Mouse (Mus musculus): ENCODE data around the gene Cbx8. TPM values are rescaled to one million over a fixed set of nuclear protein-coding genes. Genes with fewer than 3 reads are reported as not detected.

The Cbx8 gene
- polyA plus RNA-seq, 1 experiment = 4.7 TPM

- Histone ChIP-seq H3K36me3 (ENCODE audit: control insufficient read depth, insufficient read depth, low read length) (peaks cover 7% of the 10 kb centered on the region; the same call in 1 of the 2 replicates), H3K4me3 (ENCODE audit: low read depth, low read length) (peak overlapping the region; percentile 79), H3K27ac (ENCODE audit: insufficient read depth, low read depth, low read length) (no peak overlapping the region), H3K27me3 (ENCODE audit: control insufficient read depth, insufficient read depth, low read length) (peaks cover 59% of the 10 kb centered on the region), H3K4me1 (ENCODE audit: control insufficient read depth, insufficient read depth, insufficient read length, low read length) (peaks cover 43% of the 10 kb centered on the region)
- TF ChIP-seq POLR2A (IDR thresholded peaks at IDR 0.05; ENCODE audit: low read depth, low read length) = no peak
- no peak for TF ChIP-seq CTCF (IDR thresholded peaks at IDR 0.05; ENCODE audit: extremely low read depth, insufficient read length, insufficient replicate concordance, low read depth, low read length)
- WGBS = 1% methylated on average over 31 of the region's 31 CpGs
Observed at GRCm38 (mm10) chr11:119041325-119041716, 552 bp upstream of the Cbx8 start.

- TF ChIP-seq POLR2A (IDR thresholded peaks at IDR 0.05; ENCODE audit: low read depth, low read length) (no peak), CTCF (IDR thresholded peaks at IDR 0.05; ENCODE audit: extremely low read depth, insufficient read length, insufficient replicate concordance, low read depth, low read length) (no peak)
- Histone ChIP-seq H3K27me3 (ENCODE audit: control insufficient read depth, insufficient read depth, low read length) (peaks cover 61% of the 10 kb centered on the region), H3K27ac (ENCODE audit: insufficient read depth, low read depth, low read length) (no peak overlapping the region), H3K36me3 (ENCODE audit: control insufficient read depth, insufficient read depth, low read length) (peaks cover 7% of the 10 kb centered on the region; the same call in 1 of the 2 replicates), H3K4me1 (ENCODE audit: control insufficient read depth, insufficient read depth, insufficient read length, low read length) (peaks cover 34% of the 10 kb centered on the region), H3K4me3 (ENCODE audit: low read depth, low read length) (peak overlapping the region; percentile 79)
- 25% methylated on average over 21 of the region's 21 CpGs for WGBS
Observed at GRCm38 (mm10) chr11:119039732-119040512, 847 bp downstream of the Cbx8 start.

- H3K36me3 ChIP-seq (ENCODE audit: control insufficient read depth, insufficient read depth, low read length) = peaks cover 7% of the 10 kb centered on the region; the same call in 1 of the 2 replicates
- 90% methylated on average over 22 of the region's 22 CpGs for WGBS
- H3K4me1 ChIP-seq (ENCODE audit: control insufficient read depth, insufficient read depth, insufficient read length, low read length) = peaks cover 31% of the 10 kb centered on the region
- H3K27me3 ChIP-seq (ENCODE audit: control insufficient read depth, insufficient read depth, low read length) = peaks cover 58% of the 10 kb centered on the region
- TF ChIP-seq CTCF (IDR thresholded peaks at IDR 0.05; ENCODE audit: extremely low read depth, insufficient read length, insufficient replicate concordance, low read depth, low read length) = no peak
- TF ChIP-seq POLR2A (IDR thresholded peaks at IDR 0.05; ENCODE audit: low read depth, low read length) = no peak
- no peak overlapping the region for H3K4me3 ChIP-seq (ENCODE audit: low read depth, low read length)
- H3K27ac ChIP-seq (ENCODE audit: insufficient read depth, low read depth, low read length) = no peak overlapping the region
Observed at GRCm38 (mm10) chr11:119038744-119039484, 1.9 kb downstream of the Cbx8 start.

GRCm38 (mm10) chr11:119037780-119038401 lies 2.9 kb downstream of the Cbx8 start:
- Histone ChIP-seq H3K4me3 (ENCODE audit: low read depth, low read length) (no peak overlapping the region), H3K36me3 (ENCODE audit: control insufficient read depth, insufficient read depth, low read length) (peaks cover 7% of the 10 kb centered on the region; the same call in 1 of the 2 replicates), H3K27ac (ENCODE audit: insufficient read depth, low read depth, low read length) (no peak overlapping the region), H3K4me1 (ENCODE audit: control insufficient read depth, insufficient read depth, insufficient read length, low read length) (peaks cover 31% of the 10 kb centered on the region), H3K27me3 (ENCODE audit: control insufficient read depth, insufficient read depth, low read length) (peaks cover 48% of the 10 kb centered on the region)
- 86% methylated on average over 18 of the region's 18 CpGs for WGBS
- TF ChIP-seq POLR2A (IDR thresholded peaks at IDR 0.05; ENCODE audit: low read depth, low read length) (no peak), CTCF (IDR thresholded peaks at IDR 0.05; ENCODE audit: extremely low read depth, insufficient read length, insufficient replicate concordance, low read depth, low read length) (no peak)

GRCm38 (mm10) chr11:119036934-119037779 lies 3.6 kb downstream of the Cbx8 start:
- no peak for TF ChIP-seq POLR2A (IDR thresholded peaks at IDR 0.05; ENCODE audit: low read depth, low read length)
- TF ChIP-seq CTCF (IDR thresholded peaks at IDR 0.05; ENCODE audit: extremely low read depth, insufficient read length, insufficient replicate concordance, low read depth, low read length) = no peak
- H3K27me3 ChIP-seq (ENCODE audit: control insufficient read depth, insufficient read depth, low read length) = peaks cover 40% of the 10 kb centered on the region
- peak overlapping the region; percentile 46 for H3K4me3 ChIP-seq (ENCODE audit: low read depth, low read length)
- 30% methylated on average over 57 of the region's 57 CpGs for WGBS
- H3K4me1 ChIP-seq (ENCODE audit: control insufficient read depth, insufficient read depth, insufficient read length, low read length) = peaks cover 27% of the 10 kb centered on the region
- no peak overlapping the region for H3K27ac ChIP-seq (ENCODE audit: insufficient read depth, low read depth, low read length)
- peaks cover 7% of the 10 kb centered on the region; the same call in 1 of the 2 replicates for H3K36me3 ChIP-seq (ENCODE audit: control insufficient read depth, insufficient read depth, low read length)

- Histone ChIP-seq H3K27me3 (ENCODE audit: control insufficient read depth, insufficient read depth, low read length) (peaks cover 33% of the 10 kb centered on the region), H3K4me1 (ENCODE audit: control insufficient read depth, insufficient read depth, insufficient read length, low read length) (peaks cover 21% of the 10 kb centered on the region), H3K36me3 (ENCODE audit: control insufficient read depth, insufficient read depth, low read length) (peaks cover 7% of the 10 kb centered on the region; the same call in 1 of the 2 replicates), H3K4me3 (ENCODE audit: low read depth, low read length) (no peak overlapping the region), H3K27ac (ENCODE audit: insufficient read depth, low read depth, low read length) (no peak overlapping the region)
- TF ChIP-seq CTCF (IDR thresholded peaks at IDR 0.05; ENCODE audit: extremely low read depth, insufficient read length, insufficient replicate concordance, low read depth, low read length) = no peak
- WGBS = 22% methylated on average over 15 of the region's 15 CpGs
Observed at GRCm38 (mm10) chr11:119036447-119036846, 4.3 kb downstream of the Cbx8 start.

Data from small intestine, adult 2 months (tissue).